Mouse (Mus musculus) neutrophil, adult 83 days (primary cell): ENCODE measurements around the gene Gm17190. TPM values are rescaled to one million over a fixed set of nuclear protein-coding genes. Genes with fewer than 3 reads are reported as not detected.

Experiments used
- total RNA-seq, 2 experiments: library from RNA; stranded (reverse); gene quantifications; one replicate each; pipeline ENCODE4 v1.2.4; 2023

The Gm17190 gene
- total RNA-seq: not detected

GRCm38 (mm10) chr13:96081754-96082153 lies at the start of gene Gm17190:
Gene Gm17190 (plus strand): TSS chr13:96082054.

GRCm38 (mm10) chr13:96081276-96081675 lies 578 bp upstream of the Gm17190 start, which contains the start of gene Gm20075:
Gene Gm20075 (minus strand): TSS chr13:96081376.

GRCm38 (mm10) chr13:96132401-96132816 lies 50.6 kb downstream of the Gm17190 start, which contains the start of gene Sv2c:
Gene Sv2c (minus strand): TSS chr13:96132577.

Other genes with a start within 250 kb of the Gm17190 start
- gene Iqgap2, start 190.1 kb upstream of the Gm17190 start, total RNA-seq: 10 to 100 TPM; 67.1 to 77.4 TPM
- 1 to 10 TPM; 5.3 to 6.6 TPM for gene Gm20075, start 678 bp upstream of the Gm17190 start, total RNA-seq
- gene Sv2c, start 50.5 kb downstream of the Gm17190 start, total RNA-seq: not detected